Mouse (Mus musculus) ES-E14 (cell line): ENCODE data around the gene Cldn6.

Source experiments
- CHD2 ChIP-seq: IDR thresholded peaks from 2 replicates; pipeline ENCODE4 v1.6.1; 2014; ENCODE audit warnings: mild to moderate bottlenecking, low read depth, low read length, inconsistent platforms
- HCFC1 ChIP-seq: IDR thresholded peaks from 2 replicates; pipeline ENCODE4 v1.6.1; 2012; ENCODE audit warnings: low read length, inconsistent platforms, borderline replicate concordance; ENCODE audit not compliant: insufficient read depth
- MAFK ChIP-seq: IDR thresholded peaks from 2 replicates; pipeline ENCODE4 v1.6.1; 2014; ENCODE audit warnings: mild to moderate bottlenecking, low read depth, low read length, inconsistent platforms; ENCODE audit not compliant: insufficient read depth
- ZC3H11A ChIP-seq: IDR thresholded peaks from 2 replicates; pipeline ENCODE4 v1.6.1; 2012; ENCODE audit warnings: low read depth, mild to moderate bottlenecking, inconsistent platforms, low read length, borderline replicate concordance
- ZNF384 ChIP-seq: IDR thresholded peaks from 2 replicates; pipeline ENCODE4 v1.6.1; 2012; ENCODE audit warnings: low read depth, low read length, inconsistent platforms

DNA sequence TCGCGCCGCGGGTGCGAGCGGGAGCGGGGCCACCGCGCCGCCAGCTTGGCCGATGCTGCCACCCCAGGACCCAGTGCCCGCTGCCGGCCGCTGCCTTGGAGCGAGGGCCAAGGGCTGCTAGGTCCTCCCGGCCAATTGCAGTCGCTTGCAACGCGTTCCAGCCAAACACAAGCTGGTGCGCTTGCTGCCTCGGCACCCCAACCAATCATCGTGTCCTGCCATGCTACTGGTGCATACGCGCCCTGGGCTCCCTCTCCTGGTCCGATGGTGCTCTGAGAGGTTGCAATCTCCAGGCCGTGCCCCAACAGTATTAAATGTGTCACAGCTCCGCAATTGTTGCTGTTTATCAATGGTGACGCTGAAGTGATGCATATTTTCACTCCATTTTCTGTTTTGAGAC is 21.0 kb downstream of the Cldn6 start:
- TF ChIP-seq ZC3H11A (no peak), ZNF384 (no peak), CHD2 (peak; percentile 76), HCFC1 (no peak), MAFK (no peak)
